Mouse (Mus musculus): ENCODE results near the gene Rcn3. TPM values are rescaled to one million over a fixed set of nuclear protein-coding genes. Genes with fewer than 3 reads are reported as not detected.
"Not testable (repeated sequence)": the region's sequence is repeated elsewhere in the genome, so short reads cannot be mapped to it uniquely, and the experiment has no call there.

Gene Rcn3
- polyA plus RNA-seq, 1 experiment from 2014 or later = 339 TPM

DNA sequence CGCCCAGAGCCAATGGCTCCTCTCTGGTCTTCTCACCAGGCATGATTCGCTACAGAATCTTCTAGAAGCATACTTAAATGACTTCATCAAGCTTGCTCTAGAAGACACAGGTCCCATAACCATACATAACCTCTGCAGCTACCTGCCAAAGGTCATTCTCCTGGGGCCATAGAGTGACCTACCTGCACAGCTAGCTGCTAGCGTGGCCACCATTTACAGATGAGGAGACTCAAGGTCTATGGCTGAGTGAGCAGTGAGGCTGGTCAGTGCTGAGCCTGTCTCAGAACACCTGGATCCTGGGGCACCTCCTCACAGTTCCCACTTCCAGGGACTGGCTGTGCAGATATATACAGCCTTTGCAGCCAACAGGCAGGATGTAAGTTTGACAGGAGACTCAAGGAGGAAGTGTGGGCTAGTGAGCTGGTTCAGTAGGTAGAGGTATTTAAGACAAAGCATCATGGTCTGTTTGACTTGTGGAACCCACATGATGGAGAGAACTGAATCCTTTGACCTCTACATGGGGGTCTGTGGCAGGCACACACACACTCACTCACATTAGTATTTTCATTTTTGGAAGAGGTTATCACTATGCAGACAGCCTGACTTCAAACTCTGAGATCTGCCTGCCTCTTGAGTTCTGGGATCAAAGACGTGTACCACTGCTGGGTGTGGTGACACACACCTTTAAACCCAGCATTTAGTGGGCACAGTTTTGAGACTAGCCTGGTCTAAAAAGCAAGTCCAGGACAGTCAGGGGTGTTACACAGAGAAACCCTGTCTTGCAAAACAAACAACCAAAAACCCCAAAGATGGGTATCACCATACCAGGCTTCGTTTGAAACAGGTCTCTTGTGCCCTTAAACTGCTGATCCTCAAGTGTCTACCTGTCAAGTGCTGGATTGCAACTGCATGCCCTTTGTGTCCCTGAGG, 28.0 kb upstream of the Rcn3 start:
- Histone ChIP-seq H3K9ac (ENCODE audit: low read depth, low read length) (no peak overlapping the region), H3K4me3 (ENCODE audit: low read depth, low read length) (no peak overlapping the region), H3K4me2 (no peak overlapping the region), H3K4me1 (ENCODE audit: control insufficient read depth, insufficient read depth, low read length) (peaks cover 18% of the 10 kb centered on the region), H3K27me3 (ENCODE audit: control insufficient read depth, insufficient read depth, low read length) (no peaks in the 10 kb centered on the region), H3K36me3 (ENCODE audit: control insufficient read depth, insufficient read depth, low read length) (peaks cover 24% of the 10 kb centered on the region), H3K9me3 (replicated peaks; ENCODE audit: control insufficient read depth, low read length) (no peaks in the 10 kb centered on the region), H3K27ac (ENCODE audit: low read depth, low read length) (no peak overlapping the region)
- ATAC-seq (replicated peaks; ENCODE audit: insufficient number of reproducible peaks, low FRiP score, low TSS enrichment) = no peak
- WGBS (ENCODE audit: insufficient replicate concordance) = 77% methylated on average over 5 of the region's 5 CpGs

DNA sequence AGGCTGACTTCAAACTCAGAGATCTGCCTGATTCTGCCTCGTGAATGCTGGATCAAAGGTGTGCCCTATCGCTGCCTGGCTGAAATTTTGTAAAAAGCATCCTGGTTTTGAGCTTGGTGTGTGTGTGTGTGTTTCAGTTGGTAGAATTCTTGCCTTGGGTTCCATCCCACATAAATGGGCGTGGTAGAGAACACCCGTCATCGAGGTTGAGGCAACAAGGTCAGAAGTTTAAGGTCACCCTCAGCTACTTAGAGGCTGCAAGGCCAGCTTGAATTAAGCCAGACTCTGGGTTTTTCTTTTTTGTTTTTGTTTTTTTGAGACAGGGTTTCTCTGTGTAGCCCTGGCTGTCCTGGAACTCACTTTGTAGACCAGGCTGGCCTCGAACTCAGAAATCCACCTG, 26.3 kb upstream of the Rcn3 start:
- ATAC-seq (replicated peaks; ENCODE audit: insufficient number of reproducible peaks, low FRiP score, low TSS enrichment) = no peak
- Histone ChIP-seq H3K4me3 (ENCODE audit: low read depth, low read length) (no peak overlapping the region), H3K27ac (ENCODE audit: low read depth, low read length) (no peak overlapping the region), H3K36me3 (ENCODE audit: control insufficient read depth, insufficient read depth, low read length) (peaks cover 23% of the 10 kb centered on the region), H3K27me3 (ENCODE audit: control insufficient read depth, insufficient read depth, low read length) (no peaks in the 10 kb centered on the region), H3K9me3 (replicated peaks; ENCODE audit: control insufficient read depth, low read length) (no peaks in the 10 kb centered on the region), H3K9ac (ENCODE audit: low read depth, low read length) (no peak overlapping the region), H3K4me2 (no peak overlapping the region), H3K4me1 (ENCODE audit: control insufficient read depth, insufficient read depth, low read length) (peaks cover 20% of the 10 kb centered on the region)
- WGBS (ENCODE audit: insufficient replicate concordance) = 79% methylated on average over 6 of the region's 6 CpGs

DNA sequence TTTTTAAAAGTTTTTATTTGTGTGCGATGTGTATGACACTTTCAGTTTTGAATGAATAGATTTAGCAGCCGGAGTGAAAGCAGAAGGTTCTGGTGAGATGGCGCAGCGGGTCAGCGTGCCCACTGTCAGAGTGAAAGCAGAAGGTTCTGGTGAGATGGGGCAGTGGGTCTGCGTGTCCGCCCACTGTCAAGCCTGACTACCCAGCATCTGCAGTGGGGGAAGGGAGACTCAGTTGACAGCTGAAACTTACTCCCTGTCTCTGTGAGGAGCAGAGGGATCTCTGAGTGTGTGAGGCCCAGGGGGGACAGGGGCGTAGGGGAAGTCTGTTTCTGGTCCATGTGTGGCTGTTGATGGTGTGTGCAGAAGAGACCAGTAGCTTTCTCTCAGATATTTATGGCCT, 25.5 kb upstream of the Rcn3 start:
- no peaks in the 10 kb centered on the region for H3K27me3 ChIP-seq (ENCODE audit: control insufficient read depth, insufficient read depth, low read length)
- H3K27ac ChIP-seq (ENCODE audit: low read depth, low read length) = no peak overlapping the region
- 77% methylated on average over 8 of the region's 8 CpGs for WGBS (ENCODE audit: insufficient replicate concordance)
- H3K9ac ChIP-seq (ENCODE audit: low read depth, low read length) = peak overlapping the region; percentile 30; the same call in 1 of the 2 replicates
- no peaks in the 10 kb centered on the region for H3K9me3 ChIP-seq (replicated peaks; ENCODE audit: control insufficient read depth, low read length)
- peaks cover 14% of the 10 kb centered on the region for H3K4me1 ChIP-seq (ENCODE audit: control insufficient read depth, insufficient read depth, low read length)
- no peak overlapping the region for H3K4me3 ChIP-seq (ENCODE audit: low read depth, low read length)
- no peak overlapping the region for H3K4me2 ChIP-seq
- peaks cover 18% of the 10 kb centered on the region for H3K36me3 ChIP-seq (ENCODE audit: control insufficient read depth, insufficient read depth, low read length)
- ATAC-seq (replicated peaks; ENCODE audit: insufficient number of reproducible peaks, low FRiP score, low TSS enrichment) = no peak

DNA sequence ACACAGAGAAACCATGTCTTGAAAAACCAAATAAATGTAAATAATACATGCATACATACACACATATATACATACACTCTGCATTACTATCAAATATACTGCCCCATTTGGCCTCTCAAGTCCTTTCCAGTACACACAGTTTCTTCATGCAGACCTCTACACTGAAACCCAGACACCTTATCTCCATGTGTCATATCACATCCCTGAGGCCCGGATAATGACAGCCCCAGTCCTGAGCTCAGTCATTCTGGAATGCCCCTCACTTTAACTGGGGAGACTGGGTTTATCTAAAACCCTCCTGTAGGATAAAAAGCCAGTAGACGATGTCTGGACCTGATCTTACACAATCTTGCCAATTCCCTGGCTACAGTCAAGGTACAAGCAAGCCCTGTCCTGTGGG, 21.5 kb upstream of the Rcn3 start:
- 0 out of 2 replicates have a peak, but pooled peaks cover 2% of the 10 kb centered on the region for H3K36me3 ChIP-seq (ENCODE audit: control insufficient read depth, insufficient read depth, low read length)
- no peak for ATAC-seq (replicated peaks; ENCODE audit: insufficient number of reproducible peaks, low FRiP score, low TSS enrichment)
- no peak overlapping the region for H3K9ac ChIP-seq (ENCODE audit: low read depth, low read length)
- no peaks in the 10 kb centered on the region for H3K27me3 ChIP-seq (ENCODE audit: control insufficient read depth, insufficient read depth, low read length)
- peak overlapping the region; percentile 46; the same call in 1 of the 2 replicates for H3K27ac ChIP-seq (ENCODE audit: low read depth, low read length)
- 20% methylated on average over 2 of the region's 2 CpGs for WGBS (ENCODE audit: insufficient replicate concordance)
- H3K4me2 ChIP-seq = no peak overlapping the region; the same call in 1 of the 2 replicates
- H3K4me1 ChIP-seq (ENCODE audit: control insufficient read depth, insufficient read depth, low read length) = peaks cover 7% of the 10 kb centered on the region; the same call in 1 of the 2 replicates
- H3K9me3 ChIP-seq (replicated peaks; ENCODE audit: control insufficient read depth, low read length) = no peaks in the 10 kb centered on the region
- H3K4me3 ChIP-seq (ENCODE audit: low read depth, low read length) = no peak overlapping the region

DNA sequence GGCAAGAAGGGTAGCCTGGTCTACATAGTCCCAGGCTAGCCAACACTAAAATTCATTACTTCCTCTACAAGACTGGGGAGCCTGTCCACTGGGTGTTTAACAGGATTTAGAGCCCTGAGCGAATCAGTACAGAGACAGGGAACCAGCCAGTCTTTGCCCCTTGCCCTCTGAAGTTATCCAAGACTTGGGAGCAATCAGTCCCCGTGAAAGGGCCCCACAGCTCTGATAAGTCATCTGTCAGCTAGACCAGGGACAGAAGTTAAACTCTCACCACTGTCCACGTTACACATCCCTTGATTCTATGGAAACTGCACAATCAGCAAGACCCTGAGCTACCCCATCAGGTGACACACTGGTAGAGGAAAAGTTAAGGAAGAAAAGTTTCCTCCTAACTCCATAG, 20.5 kb upstream of the Rcn3 start:
- no peaks in the 10 kb centered on the region for H3K9me3 ChIP-seq (replicated peaks; ENCODE audit: control insufficient read depth, low read length)

DNA sequence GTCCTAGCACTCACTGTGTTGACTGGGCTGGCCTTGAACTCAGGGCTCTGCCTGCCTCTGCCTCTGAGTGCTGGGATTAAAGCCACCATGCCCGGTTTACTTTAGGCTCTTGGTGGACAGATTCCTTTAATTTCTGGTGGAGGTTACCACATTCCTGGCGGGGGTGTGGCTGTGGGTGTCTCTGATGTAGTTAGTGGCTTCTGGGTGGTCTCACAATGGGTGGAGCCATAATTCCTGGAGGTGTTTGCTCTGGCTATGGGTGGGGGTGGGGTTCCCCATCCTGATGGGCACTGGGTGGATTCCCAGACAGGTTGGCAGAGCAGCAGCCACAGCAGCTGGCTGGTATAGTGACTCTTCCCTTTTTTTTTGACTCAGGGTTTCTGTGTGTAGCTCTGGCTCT, 19.9 kb upstream of the Rcn3 start:
- H3K27me3 ChIP-seq (ENCODE audit: control insufficient read depth, insufficient read depth, low read length) = no peaks in the 10 kb centered on the region
- H3K27ac ChIP-seq (ENCODE audit: low read depth, low read length) = no peak overlapping the region
- WGBS (ENCODE audit: insufficient replicate concordance) = 60% methylated on average over 2 of the region's 2 CpGs
- H3K9ac ChIP-seq (ENCODE audit: low read depth, low read length) = no peak overlapping the region
- no peak for ATAC-seq (replicated peaks; ENCODE audit: insufficient number of reproducible peaks, low FRiP score, low TSS enrichment)
- no peak overlapping the region for H3K4me2 ChIP-seq
- peaks cover 7% of the 10 kb centered on the region; the same call in 1 of the 2 replicates for H3K4me1 ChIP-seq (ENCODE audit: control insufficient read depth, insufficient read depth, low read length)
- no peak overlapping the region for H3K4me3 ChIP-seq (ENCODE audit: low read depth, low read length)
- H3K9me3 ChIP-seq (replicated peaks; ENCODE audit: control insufficient read depth, low read length) = no peaks in the 10 kb centered on the region
- H3K36me3 ChIP-seq (ENCODE audit: control insufficient read depth, insufficient read depth, low read length) = no peaks in the 10 kb centered on the region

More for the DNA sequence above, 20.5 kb upstream of the Rcn3 start:
- no peaks in the 10 kb centered on the region for H3K27me3 ChIP-seq (ENCODE audit: control insufficient read depth, insufficient read depth, low read length)
- ATAC-seq (replicated peaks; ENCODE audit: insufficient number of reproducible peaks, low FRiP score, low TSS enrichment) = no peak
- H3K4me1 ChIP-seq (ENCODE audit: control insufficient read depth, insufficient read depth, low read length) = peaks cover 7% of the 10 kb centered on the region; the same call in 1 of the 2 replicates
- no peak overlapping the region for H3K4me2 ChIP-seq
- no peak overlapping the region for H3K27ac ChIP-seq (ENCODE audit: low read depth, low read length)
- no peak overlapping the region for H3K9ac ChIP-seq (ENCODE audit: low read depth, low read length)
- no peaks in the 10 kb centered on the region for H3K36me3 ChIP-seq (ENCODE audit: control insufficient read depth, insufficient read depth, low read length)
- no peak overlapping the region for H3K4me3 ChIP-seq (ENCODE audit: low read depth, low read length)
- 38% methylated on average over 3 of the region's 3 CpGs for WGBS (ENCODE audit: insufficient replicate concordance)

DNA sequence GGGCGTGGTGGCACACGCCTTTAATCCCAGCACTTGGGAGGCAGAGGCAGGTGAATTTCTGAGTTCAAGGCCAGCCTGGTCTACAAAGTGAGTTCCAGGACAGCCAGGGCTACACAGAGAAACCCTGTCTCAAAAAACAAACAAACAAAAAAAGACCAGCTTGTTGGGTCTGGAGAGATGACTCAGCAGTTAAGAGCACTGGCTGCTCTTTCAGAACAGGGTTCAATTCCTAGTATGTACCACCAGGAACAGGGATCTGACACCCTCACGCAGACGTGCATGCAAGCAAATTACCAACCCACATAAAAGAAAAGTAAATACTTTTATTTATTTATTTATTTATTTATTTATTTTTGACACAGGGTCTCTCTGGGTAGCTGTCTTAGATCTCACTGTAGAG, 18.1 kb upstream of the Rcn3 start:
- 85% methylated on average over 4 of the region's 4 CpGs for WGBS (ENCODE audit: insufficient replicate concordance)
- not testable (repeated sequence) for H3K9ac ChIP-seq (ENCODE audit: low read depth, low read length); H3K9me3 ChIP-seq (replicated peaks; ENCODE audit: control insufficient read depth, low read length); H3K4me3 ChIP-seq (ENCODE audit: low read depth, low read length); H3K27ac ChIP-seq (ENCODE audit: low read depth, low read length); ATAC-seq (replicated peaks; ENCODE audit: insufficient number of reproducible peaks, low FRiP score, low TSS enrichment); H3K27me3 ChIP-seq (ENCODE audit: control insufficient read depth, insufficient read depth, low read length); H3K4me1 ChIP-seq (ENCODE audit: control insufficient read depth, insufficient read depth, low read length); H3K4me2 ChIP-seq; H3K36me3 ChIP-seq (ENCODE audit: control insufficient read depth, insufficient read depth, low read length)

DNA sequence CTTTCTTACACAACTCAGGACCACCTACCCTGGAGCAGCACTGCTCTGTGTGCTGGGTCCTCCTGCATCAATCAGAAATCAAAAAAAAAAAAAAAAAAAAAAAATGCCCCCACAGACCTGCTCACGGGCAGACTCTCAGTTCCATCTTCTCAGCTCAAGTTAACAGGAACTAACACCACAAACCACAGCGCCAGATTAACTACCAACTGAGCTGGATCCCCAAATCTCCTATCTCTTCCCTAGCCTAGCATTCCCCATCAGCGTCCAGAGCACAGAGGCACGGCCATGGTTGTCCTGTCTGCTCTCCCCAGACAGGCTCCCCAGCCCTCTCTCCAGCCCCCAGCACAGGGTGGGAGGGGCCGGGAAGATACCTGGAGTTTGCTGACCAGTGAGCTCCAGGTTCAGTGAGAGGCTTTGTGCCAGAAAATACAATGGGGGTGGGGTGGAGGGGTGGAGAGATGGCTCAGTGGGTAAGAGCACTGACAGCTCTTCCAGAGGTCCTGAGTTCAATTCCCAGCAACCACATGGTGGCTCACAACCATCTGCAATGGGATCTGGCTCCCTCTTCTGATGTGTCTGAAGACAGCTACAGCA, 15.1 kb upstream of the Rcn3 start:
- WGBS (ENCODE audit: insufficient replicate concordance) = 46% methylated on average over 5 of the region's 5 CpGs
- no peaks in the 10 kb centered on the region for H3K27me3 ChIP-seq (ENCODE audit: control insufficient read depth, insufficient read depth, low read length)

More for the DNA sequence above, 15.1 kb upstream of the Rcn3 start:
- Histone ChIP-seq H3K4me3 (ENCODE audit: low read depth, low read length) (no peak overlapping the region), H3K9ac (ENCODE audit: low read depth, low read length) (no peak overlapping the region), H3K4me2 (no peak overlapping the region), H3K4me1 (ENCODE audit: control insufficient read depth, insufficient read depth, low read length) (peaks cover 10% of the 10 kb centered on the region), H3K27ac (ENCODE audit: low read depth, low read length) (no peak overlapping the region), H3K36me3 (ENCODE audit: control insufficient read depth, insufficient read depth, low read length) (no peaks in the 10 kb centered on the region), H3K9me3 (replicated peaks; ENCODE audit: control insufficient read depth, low read length) (no peaks in the 10 kb centered on the region)
- ATAC-seq (replicated peaks; ENCODE audit: insufficient number of reproducible peaks, low FRiP score, low TSS enrichment) = no peak

Measured in heart, embryonic 11.5 days (tissue).